Mouse (Mus musculus) lung, embryonic 15.5 days (tissue): ENCODE measurements around the gene Fbxo9. TPM values are rescaled to one million over a fixed set of nuclear protein-coding genes. Genes with fewer than 3 reads are reported as not detected.
A peak's percentile ranks its signal among the peaks of the same experiment; 100 is the strongest.
"Not testable (repeated sequence)": the region's sequence is repeated elsewhere in the genome, so short reads cannot be mapped to it uniquely, and the experiment has no call there.

Experiments used
- ATAC-seq: fragments of 200-750 bp; cut with Nextera tagmentation; 2 replicates; pipeline ENCODE4 v1.8.0; 2017; ENCODE audit warnings: moderate number of reproducible peaks, borderline replicate concordance; ENCODE audit not compliant: low FRiP score, low TSS enrichment; ENCODE audit errors: extremely low read depth
- H3K27ac ChIP-seq: fragments of 300-500 bp; sonication (generic); 2 replicates; pipeline ENCODE4 v1.5.1; 2015; ENCODE audit warnings: moderate library complexity, mild to moderate bottlenecking, inconsistent platforms
- H3K27me3 ChIP-seq: fragments of 300-500 bp; sonication (generic); 2 replicates; pipeline ENCODE4 v1.6.1; 2015; ENCODE audit warnings: inconsistent platforms
- H3K36me3 ChIP-seq: fragments of 300-500 bp; sonication (generic); 2 replicates; pipeline ENCODE4 v1.6.1; 2015; ENCODE audit warnings: inconsistent platforms
- H3K4me1 ChIP-seq: fragments of 300-500 bp; sonication (generic); 2 replicates; pipeline ENCODE4 v1.6.1; 2015; ENCODE audit warnings: inconsistent platforms
- H3K4me2 ChIP-seq: fragments of 300-500 bp; sonication (generic); 2 replicates; pipeline ENCODE4 v1.6.1; 2015; ENCODE audit warnings: inconsistent platforms, mild to moderate bottlenecking, moderate library complexity
- H3K4me3 ChIP-seq: fragments of 300-500 bp; sonication (generic); 2 replicates; pipeline ENCODE4 v1.5.1; 2015; ENCODE audit warnings: mild to moderate bottlenecking, inconsistent platforms
- H3K9ac ChIP-seq: fragments of 300-500 bp; sonication (generic); 2 replicates; pipeline ENCODE4 v1.6.1; 2015; ENCODE audit warnings: inconsistent platforms
- H3K9me3 ChIP-seq: fragments of 300-500 bp; sonication (generic); 2 replicates; pipeline ENCODE4 v1.6.1; 2016; ENCODE audit warnings: inconsistent platforms
- WGBS: fragments of 180-500 bp; shearing (Covaris S2); methylation state at CpG from one replicate; pipeline ENCODE4 v1.1.7; 2015; 5-methylcytosine and 5-hydroxymethylcytosine counted together
- polyA plus RNA-seq: library from polyadenylated mRNA; unstranded; fragments of >200 nt; fragmentation: Nextera tagmentation; extraction: Ambion mirVana; gene quantifications from 2 replicates; pipeline ENCODE4 v1.2.1, GENCODE M21; 2015

Gene Fbxo9
- polyA plus RNA-seq, 1 experiment from 2014 or later, result 46.8 TPM

GRCm38 (mm10) chr9:78087751-78088150 lies 21.1 kb downstream of the Fbxo9 start:
- Histone ChIP-seq H3K9ac (no peak overlapping the region), H3K4me3 (no peak overlapping the region), H3K4me2 (no peak overlapping the region), H3K9me3 (no peaks in the 10 kb centered on the region), H3K36me3 (peaks cover 61% of the 10 kb centered on the region), H3K27me3 (no peaks in the 10 kb centered on the region), H3K27ac (no peak overlapping the region), H3K4me1 (no peaks in the 10 kb centered on the region)
- ATAC-seq, result no peak
- WGBS, result 91% methylated on average over 9 of the region's 9 CpGs

GRCm38 (mm10) chr9:78085722-78086287 lies 23.1 kb downstream of the Fbxo9 start:
- Histone ChIP-seq H3K4me3 (no peak overlapping the region), H3K9ac (no peak overlapping the region), H3K4me2 (no peak overlapping the region), H3K36me3 (peaks cover 65% of the 10 kb centered on the region), H3K27me3 (no peaks in the 10 kb centered on the region), H3K9me3 (no peaks in the 10 kb centered on the region), H3K27ac (no peak overlapping the region), H3K4me1 (no peaks in the 10 kb centered on the region)
- no peak for ATAC-seq
- WGBS, result 87% methylated on average over 14 of the region's 14 CpGs

- Histone ChIP-seq H3K4me2 (no peak overlapping the region), H3K9me3 (no peaks in the 10 kb centered on the region), H3K4me1 (no peaks in the 10 kb centered on the region), H3K27ac (no peak overlapping the region), H3K9ac (no peak overlapping the region), H3K27me3 (no peaks in the 10 kb centered on the region), H3K36me3 (peaks cover 60% of the 10 kb centered on the region), H3K4me3 (no peak overlapping the region)
- ATAC-seq, result no peak
- 84% methylated on average over 4 of the region's 4 CpGs for WGBS
Measured at GRCm38 (mm10) chr9:78084341-78084740, 24.5 kb downstream of the Fbxo9 start.

GRCm38 (mm10) chr9:78081835-78082234 lies 27.0 kb downstream of the Fbxo9 start:
- H3K4me2 ChIP-seq, result no peak overlapping the region
- no peaks in the 10 kb centered on the region for H3K4me1 ChIP-seq
- 84% methylated on average over 7 of the region's 7 CpGs for WGBS
- no peak overlapping the region for H3K4me3 ChIP-seq
- ATAC-seq, result no peak
- no peak overlapping the region for H3K9ac ChIP-seq
- no peaks in the 10 kb centered on the region for H3K9me3 ChIP-seq
- H3K27me3 ChIP-seq, result no peaks in the 10 kb centered on the region
- peaks cover 50% of the 10 kb centered on the region for H3K36me3 ChIP-seq
- H3K27ac ChIP-seq, result no peak overlapping the region

- H3K27ac ChIP-seq, result no peak overlapping the region
- no peaks in the 10 kb centered on the region for H3K4me1 ChIP-seq
- no peaks in the 10 kb centered on the region for H3K9me3 ChIP-seq
- no peak overlapping the region for H3K4me2 ChIP-seq
- WGBS, result 23% methylated on average over 2 of the region's 2 CpGs
- no peak overlapping the region for H3K9ac ChIP-seq
- ATAC-seq, result no peak
- H3K27me3 ChIP-seq, result no peaks in the 10 kb centered on the region
- H3K36me3 ChIP-seq, result peaks cover 16% of the 10 kb centered on the region
- no peak overlapping the region for H3K4me3 ChIP-seq
Measured at GRCm38 (mm10) chr9:78078240-78078639, 30.6 kb downstream of the Fbxo9 start.

- H3K4me1 ChIP-seq, result no peaks in the 10 kb centered on the region
- H3K9me3 ChIP-seq, result no peaks in the 10 kb centered on the region
- no peak overlapping the region for H3K4me2 ChIP-seq
- no peak overlapping the region for H3K27ac ChIP-seq
- no peak overlapping the region for H3K9ac ChIP-seq
- WGBS, result 82% methylated on average over 3 of the region's 3 CpGs
- H3K4me3 ChIP-seq, result no peak overlapping the region
- H3K27me3 ChIP-seq, result no peaks in the 10 kb centered on the region
- ATAC-seq, result no peak
- H3K36me3 ChIP-seq, result no peaks in the 10 kb centered on the region
Measured at GRCm38 (mm10) chr9:78075256-78075655, 33.6 kb downstream of the Fbxo9 start.

GRCm38 (mm10) chr9:78073713-78074340 lies 35.0 kb downstream of the Fbxo9 start:
- 77% methylated on average over 13 of the region's 13 CpGs for WGBS
- Histone ChIP-seq H3K9ac (no peak overlapping the region), H3K4me2 (no peak overlapping the region), H3K4me3 (no peak overlapping the region), H3K9me3 (no peaks in the 10 kb centered on the region), H3K27me3 (no peaks in the 10 kb centered on the region), H3K27ac (no peak overlapping the region), H3K4me1 (no peaks in the 10 kb centered on the region), H3K36me3 (no peaks in the 10 kb centered on the region)
- no peak for ATAC-seq

GRCm38 (mm10) chr9:78073291-78073690 lies 35.6 kb downstream of the Fbxo9 start:
- H3K36me3 ChIP-seq, H3K9me3 ChIP-seq, H3K27ac ChIP-seq, H3K9ac ChIP-seq, H3K27me3 ChIP-seq, H3K4me2 ChIP-seq, H3K4me3 ChIP-seq, ATAC-seq, H3K4me1 ChIP-seq: not testable (repeated sequence)
- WGBS, result 83% methylated on average over 3 of the region's 3 CpGs

GRCm38 (mm10) chr9:78071626-78072025 lies 37.2 kb downstream of the Fbxo9 start:
- no peak overlapping the region for H3K4me3 ChIP-seq
- no peak for ATAC-seq
- H3K27ac ChIP-seq, result no peak overlapping the region
- H3K36me3 ChIP-seq, result no peaks in the 10 kb centered on the region
- H3K9ac ChIP-seq, result no peak overlapping the region
- WGBS, result 86% methylated on average over 4 of the region's 4 CpGs
- H3K4me1 ChIP-seq, result no peaks in the 10 kb centered on the region
- H3K27me3 ChIP-seq, result no peaks in the 10 kb centered on the region
- no peak overlapping the region for H3K4me2 ChIP-seq
- no peaks in the 10 kb centered on the region for H3K9me3 ChIP-seq

- no peak overlapping the region for H3K27ac ChIP-seq
- H3K27me3 ChIP-seq, result no peaks in the 10 kb centered on the region
- no peaks in the 10 kb centered on the region for H3K9me3 ChIP-seq
- H3K4me2 ChIP-seq, result no peak overlapping the region
- WGBS, result 59% methylated on average over 5 of the region's 5 CpGs
- no peaks in the 10 kb centered on the region for H3K36me3 ChIP-seq
- no peak for ATAC-seq
- no peaks in the 10 kb centered on the region for H3K4me1 ChIP-seq
- H3K9ac ChIP-seq, result no peak overlapping the region
- H3K4me3 ChIP-seq, result no peak overlapping the region
Measured at GRCm38 (mm10) chr9:78070496-78070895, 38.4 kb downstream of the Fbxo9 start.

GRCm38 (mm10) chr9:78064121-78064520 lies 44.7 kb downstream of the Fbxo9 start:
- H3K4me2 ChIP-seq, result peak overlapping the region; percentile 1; the same call in 1 of the 2 replicates
- no peak overlapping the region for H3K4me3 ChIP-seq
- ATAC-seq, result peak; percentile 77
- no peaks in the 10 kb centered on the region for H3K9me3 ChIP-seq
- 55% methylated on average over 10 of the region's 10 CpGs for WGBS
- no peaks in the 10 kb centered on the region for H3K36me3 ChIP-seq
- peak overlapping the region; percentile 79 for H3K27ac ChIP-seq
- no peak overlapping the region for H3K9ac ChIP-seq
- 0 out of 2 replicates have a peak, but pooled peaks cover 8% of the 10 kb centered on the region for H3K4me1 ChIP-seq
- no peaks in the 10 kb centered on the region for H3K27me3 ChIP-seq

- H3K4me2 ChIP-seq, result no peak overlapping the region
- H3K4me1 ChIP-seq, result 0 out of 2 replicates have a peak, but pooled peaks cover 8% of the 10 kb centered on the region
- no peaks in the 10 kb centered on the region for H3K27me3 ChIP-seq
- H3K4me3 ChIP-seq, result no peak overlapping the region
- no peak overlapping the region for H3K27ac ChIP-seq
- 76% methylated on average over 9 of the region's 9 CpGs for WGBS
- no peak overlapping the region for H3K9ac ChIP-seq
- no peaks in the 10 kb centered on the region for H3K36me3 ChIP-seq
- no peaks in the 10 kb centered on the region for H3K9me3 ChIP-seq
- no peak for ATAC-seq
Measured at GRCm38 (mm10) chr9:78062392-78062791, 46.5 kb downstream of the Fbxo9 start.
